Mouse (Mus musculus): ENCODE measurements around the gene Katnal1.

DNA sequence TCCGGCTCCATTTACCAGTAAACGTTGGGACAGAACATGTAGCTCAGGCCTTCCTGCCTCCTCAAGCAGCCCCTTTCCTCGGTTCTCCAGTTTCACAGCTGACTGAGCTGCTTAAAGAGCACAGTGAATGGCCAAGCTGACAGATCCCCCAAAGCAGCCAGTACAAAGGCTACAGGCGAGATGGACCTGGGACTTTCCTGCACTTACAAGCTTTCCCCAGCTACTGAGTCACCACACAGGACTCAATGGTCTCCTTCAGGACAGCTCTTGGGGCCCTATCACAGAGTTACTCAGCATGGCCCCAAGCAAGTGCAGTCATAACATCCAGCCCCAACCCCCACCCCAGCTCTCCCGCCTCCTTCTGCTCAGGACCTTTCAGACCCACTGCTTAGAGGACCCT lies 34.1 kb downstream of the Katnal1 start:
- no peak for TF ChIP-seq CTCF (IDR thresholded peaks at IDR 0.05; ENCODE audit: borderline replicate concordance, control insufficient read depth, extremely low read depth, insufficient read depth, low read length, poor library complexity)
- no peak for TF ChIP-seq POLR2A (IDR thresholded peaks at IDR 0.05; ENCODE audit: control insufficient read depth, extremely low read depth, insufficient read depth, low read length, poor library complexity)
